Mouse (Mus musculus) urinary bladder, adult 2 months (tissue): ENCODE measurements around the gene Olfr608. TPM values are rescaled to one million over a fixed set of nuclear protein-coding genes. Genes with fewer than 3 reads are reported as not detected.
"Not testable (repeated sequence)": the region's sequence is repeated elsewhere in the genome, so short reads cannot be mapped to it uniquely, and the experiment has no call there.

Experiments used
- DNase-seq: peaks from one replicate; pipeline ENCODE4 v3.0.0; 2022; ENCODE audit warnings: low spot score
- polyA plus RNA-seq: library from polyadenylated mRNA; depleted of rRNA; stranded (reverse); fragments of >200 nt; gene quantifications from 2 replicates; pipeline ENCODE4 v1.2.3, GENCODE M21; 2012; rRNA removed

Olfr608 gene
- not detected in 2 replicates for polyA plus RNA-seq

GRCm38 (mm10) chr7:103469577-103469976 is at the start of gene Olfr608:
TSS of gene Olfr608 (plus strand) at chr7:103469877.
- DNase-seq, result no peak

GRCm38 (mm10) chr7:103445339-103445738 is 24.3 kb upstream of the Olfr608 start, which contains the start of gene Olfr605:
TSS of gene Olfr605 (minus strand) at chr7:103445439.
- DNase-seq, result no peak

GRCm38 (mm10) chr7:103448746-103449145 is 20.9 kb upstream of the Olfr608 start, which contains the start of gene Olfr606:
TSS of gene Olfr606 (plus strand) at chr7:103449046.
- no peak for DNase-seq

- no peak for DNase-seq
Observed at GRCm38 (mm10) chr7:103460590-103460989, 9.1 kb upstream of the Olfr608 start.

GRCm38 (mm10) chr7:103477106-103477505 is 7.4 kb downstream of the Olfr608 start:
- DNase-seq, result not testable (repeated sequence)

- DNase-seq, result no peak
Observed at GRCm38 (mm10) chr7:103497962-103498361, 28.3 kb downstream of the Olfr608 start, which contains the start of gene Olfr609. TSS of gene Olfr609 (minus strand) at chr7:103498062.

- no peak for DNase-seq
Observed at GRCm38 (mm10) chr7:103512022-103512421, 42.3 kb downstream of the Olfr608 start, which contains the start of gene Olfr610. TSS of gene Olfr610 (minus strand) at chr7:103512122.

GRCm38 (mm10) chr7:103520746-103521145 is 51.1 kb downstream of the Olfr608 start, which contains the start of gene Olfr611:
TSS of gene Olfr611 (minus strand) at chr7:103520846.
- not testable (repeated sequence) for DNase-seq

Other genes starting within 250 kb of the Olfr608 start
- not detected in 2 replicates for gene Usp17ld, start 217.4 kb upstream of the Olfr608 start, polyA plus RNA-seq
- not detected in 2 replicates for gene Olfr596, start 164.2 kb upstream of the Olfr608 start, polyA plus RNA-seq
- gene Olfr597, start 153.6 kb upstream of the Olfr608 start, polyA plus RNA-seq, result not detected in 2 replicates
- not detected in 2 replicates for gene Olfr598, start 146.3 kb upstream of the Olfr608 start, polyA plus RNA-seq
- not detected in 2 replicates for gene Olfr599, start 134.0 kb upstream of the Olfr608 start, polyA plus RNA-seq
- not detected in 2 replicates for gene Olfr600, start 120.2 kb upstream of the Olfr608 start, polyA plus RNA-seq
- not detected in 2 replicates for gene Olfr601, start 107.2 kb upstream of the Olfr608 start, polyA plus RNA-seq
- not detected in 2 replicates for gene Olfr603, start 83.7 kb upstream of the Olfr608 start, polyA plus RNA-seq
- gene Usp17lc, start 54.8 kb upstream of the Olfr608 start, polyA plus RNA-seq, result not detected in 2 replicates
- gene Olfr605, start 24.4 kb upstream of the Olfr608 start, polyA plus RNA-seq, result not detected in 2 replicates
- not detected in 2 replicates for gene Olfr606, start 20.8 kb upstream of the Olfr608 start, polyA plus RNA-seq
- gene Olfr607, start 5.7 kb upstream of the Olfr608 start, polyA plus RNA-seq, result not detected in 2 replicates
- not detected in 2 replicates for gene Olfr609, start 28.2 kb downstream of the Olfr608 start, polyA plus RNA-seq
- not detected in 2 replicates for gene Olfr610, start 42.2 kb downstream of the Olfr608 start, polyA plus RNA-seq
- not detected in 2 replicates for gene Olfr611, start 51.0 kb downstream of the Olfr608 start, polyA plus RNA-seq
- gene Olfr612, start 72.8 kb downstream of the Olfr608 start, polyA plus RNA-seq, result not detected in 2 replicates
- gene Olfr613, start 78.2 kb downstream of the Olfr608 start, polyA plus RNA-seq, result not detected in 2 replicates
- gene Olfr615, start 86.2 kb downstream of the Olfr608 start, polyA plus RNA-seq, result not detected in 2 replicates
- gene Olfr616, start 99.3 kb downstream of the Olfr608 start, polyA plus RNA-seq, result not detected in 2 replicates
- gene Olfr617, start 103.2 kb downstream of the Olfr608 start, polyA plus RNA-seq, result not detected in 2 replicates
- not detected in 2 replicates for gene Olfr618, start 120.2 kb downstream of the Olfr608 start, polyA plus RNA-seq
- gene Olfr619, start 130.7 kb downstream of the Olfr608 start, polyA plus RNA-seq, result not detected in 2 replicates
- gene Olfr620, start 142.7 kb downstream of the Olfr608 start, polyA plus RNA-seq, result not detected in 2 replicates
- gene Olfr622, start 172.8 kb downstream of the Olfr608 start, polyA plus RNA-seq, result not detected in 2 replicates
- not detected in 2 replicates for gene Olfr623, start 193.8 kb downstream of the Olfr608 start, polyA plus RNA-seq
- 0.01 and 0.03 TPM in 2 replicates for gene Olfr624, start 201.3 kb downstream of the Olfr608 start, polyA plus RNA-seq
- not detected in 2 replicates for gene Olfr625-ps1, start 212.8 kb downstream of the Olfr608 start, polyA plus RNA-seq
- not detected in 2 replicates for gene Olfr243, start 244.8 kb downstream of the Olfr608 start, polyA plus RNA-seq